Mouse (Mus musculus) forelimb bud, embryonic 11.5 days (tissue): ENCODE data around the gene Muc1.
"Not testable (repeated sequence)": the region's sequence is repeated elsewhere in the genome, so short reads cannot be mapped to it uniquely, and the experiment has no call there.

Experiments used
- DNase-seq: peaks from one replicate; pipeline ENCODE4 v3.0.0-alpha.2; 2012; ENCODE audit warnings: low read depth, low spot score

Muc1 gene

GRCm38 (mm10) chr3:89209731-89210130, 19.1 kb upstream of the Muc1 start:
- no peak for DNase-seq

- DNase-seq, result no peak
Measured at GRCm38 (mm10) chr3:89210162-89210561, 18.7 kb upstream of the Muc1 start.

GRCm38 (mm10) chr3:89210731-89211130, 18.1 kb upstream of the Muc1 start:
- no peak for DNase-seq

- DNase-seq, result peak; percentile 94
Measured at GRCm38 (mm10) chr3:89213803-89214530, 14.9 kb upstream of the Muc1 start.

- DNase-seq, result peak; percentile 42
Measured at GRCm38 (mm10) chr3:89214681-89215411, 14.0 kb upstream of the Muc1 start, which contains the start of gene Thbs3. Gene Thbs3, plus strand, starts transcription at chr3:89215180.

- peak; percentile 91 for DNase-seq
Measured at GRCm38 (mm10) chr3:89215853-89216252, 13.0 kb upstream of the Muc1 start.

- DNase-seq, result not testable (repeated sequence)
Measured at GRCm38 (mm10) chr3:89216407-89216806, 12.4 kb upstream of the Muc1 start.

- no peak for DNase-seq
Measured at GRCm38 (mm10) chr3:89218271-89218670, 10.6 kb upstream of the Muc1 start.

- no peak for DNase-seq
Measured at GRCm38 (mm10) chr3:89219546-89219945, 9.3 kb upstream of the Muc1 start.

- no peak for DNase-seq
Measured at GRCm38 (mm10) chr3:89221167-89221566, 7.7 kb upstream of the Muc1 start.

- DNase-seq, result no peak
Measured at GRCm38 (mm10) chr3:89224796-89225195, 4.1 kb upstream of the Muc1 start.

GRCm38 (mm10) chr3:89225321-89225815, 3.5 kb upstream of the Muc1 start:
- DNase-seq, result no peak

GRCm38 (mm10) chr3:89225918-89226317, 2.9 kb upstream of the Muc1 start:
- DNase-seq, result no peak

GRCm38 (mm10) chr3:89226361-89226760, 2.5 kb upstream of the Muc1 start:
- DNase-seq, result no peak

GRCm38 (mm10) chr3:89226900-89227299, 2.0 kb upstream of the Muc1 start, which contains the start of gene Mtx1:
Gene Mtx1, minus strand, starts transcription at chr3:89227088.
- no peak for DNase-seq

GRCm38 (mm10) chr3:89227307-89228179, 1.3 kb upstream of the Muc1 start:
- peak; percentile 93 for DNase-seq

GRCm38 (mm10) chr3:89228180-89228549, 692 bp upstream of the Muc1 start:
- DNase-seq, result peak; percentile 78

GRCm38 (mm10) chr3:89229276-89229675, 419 bp downstream of the Muc1 start:
- no peak for DNase-seq

GRCm38 (mm10) chr3:89230561-89230960, 1.7 kb downstream of the Muc1 start:
- no peak for DNase-seq

GRCm38 (mm10) chr3:89231345-89231744, 2.5 kb downstream of the Muc1 start:
- DNase-seq, result no peak

- DNase-seq, result no peak
Measured at GRCm38 (mm10) chr3:89231772-89232275, 3.0 kb downstream of the Muc1 start.

- no peak for DNase-seq
Measured at GRCm38 (mm10) chr3:89232614-89233013, 3.8 kb downstream of the Muc1 start.
